Mouse (Mus musculus): Measurements from ENCODE around the gene St7.
A peak's percentile ranks its signal among the peaks of the same experiment; 100 is the strongest.

Gene St7

GRCm38 (mm10) chr6:17828382-17828781, 135.6 kb downstream of the St7 start:
- no peak for DNase-seq

DNA sequence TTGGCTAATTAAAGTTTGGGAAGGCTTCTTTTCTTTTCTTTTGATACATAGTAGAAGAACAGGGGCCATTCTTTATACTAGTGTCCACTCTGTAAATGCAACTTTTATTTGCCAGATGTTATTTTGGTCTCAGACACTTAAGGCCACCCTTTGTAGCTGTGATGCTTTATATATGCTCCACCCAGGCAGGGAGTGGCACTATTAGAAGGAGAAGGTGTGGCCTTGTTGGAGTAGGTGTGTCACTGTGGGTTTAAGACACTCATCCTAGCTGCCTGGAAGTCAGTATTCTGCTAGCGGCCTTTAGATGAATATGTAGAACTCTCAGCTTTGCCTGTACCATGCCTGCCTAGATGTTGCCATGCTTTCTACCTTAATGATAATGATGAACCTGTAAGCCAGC, 137.2 kb downstream of the St7 start:
- DNase-seq = no peak

DNA sequence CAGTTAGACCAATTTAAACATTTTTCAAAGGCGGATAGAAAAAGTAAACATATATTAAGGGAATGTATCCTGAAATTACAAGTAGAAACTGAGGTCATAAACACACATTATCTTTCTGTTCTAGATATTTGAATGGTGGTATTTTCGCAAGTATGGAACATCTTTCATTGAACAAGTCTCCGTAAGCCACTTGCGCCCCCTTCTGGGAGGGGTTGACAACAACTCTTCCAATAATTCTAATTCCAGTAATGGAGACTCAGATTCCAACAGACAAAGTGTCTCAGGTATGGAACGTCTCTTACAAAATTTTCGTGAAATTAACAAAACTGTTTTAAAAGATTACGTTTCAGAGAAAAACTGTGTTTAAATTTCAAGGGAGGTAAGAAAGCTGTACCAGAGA, 141.8 kb downstream of the St7 start:
- peak; percentile 87 to 91 for DNase-seq

DNA sequence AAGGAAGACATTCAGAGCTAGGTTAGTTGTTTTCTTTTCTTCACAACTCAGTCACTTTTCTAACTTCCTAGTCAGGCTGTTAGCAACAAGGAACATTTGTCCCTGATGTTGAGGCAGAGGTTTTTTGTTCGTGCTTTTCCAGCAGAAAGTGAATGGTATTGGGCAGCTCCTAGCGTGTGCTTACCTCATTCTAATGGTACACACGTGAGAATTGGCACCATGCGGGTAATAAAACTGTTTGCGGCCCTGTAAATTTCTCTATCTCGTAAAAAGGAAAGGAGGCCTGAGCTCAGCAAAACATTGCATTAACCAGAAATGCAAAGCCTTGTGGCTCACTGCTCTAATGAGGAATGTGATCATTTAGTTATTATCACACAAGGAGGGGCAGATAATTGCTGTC, 143.0 kb downstream of the St7 start:
- no peak for DNase-seq

- no peak for DNase-seq
Observed at GRCm38 (mm10) chr6:17837676-17838075, 144.9 kb downstream of the St7 start.

- no peak for DNase-seq
Observed at GRCm38 (mm10) chr6:17840431-17840830, 147.7 kb downstream of the St7 start.

- DNase-seq = peak; percentile 66 to 71
Observed at GRCm38 (mm10) chr6:17842759-17843158, 150.0 kb downstream of the St7 start.

- DNase-seq = no peak
Observed at GRCm38 (mm10) chr6:17851316-17851715, 158.6 kb downstream of the St7 start.

DNA sequence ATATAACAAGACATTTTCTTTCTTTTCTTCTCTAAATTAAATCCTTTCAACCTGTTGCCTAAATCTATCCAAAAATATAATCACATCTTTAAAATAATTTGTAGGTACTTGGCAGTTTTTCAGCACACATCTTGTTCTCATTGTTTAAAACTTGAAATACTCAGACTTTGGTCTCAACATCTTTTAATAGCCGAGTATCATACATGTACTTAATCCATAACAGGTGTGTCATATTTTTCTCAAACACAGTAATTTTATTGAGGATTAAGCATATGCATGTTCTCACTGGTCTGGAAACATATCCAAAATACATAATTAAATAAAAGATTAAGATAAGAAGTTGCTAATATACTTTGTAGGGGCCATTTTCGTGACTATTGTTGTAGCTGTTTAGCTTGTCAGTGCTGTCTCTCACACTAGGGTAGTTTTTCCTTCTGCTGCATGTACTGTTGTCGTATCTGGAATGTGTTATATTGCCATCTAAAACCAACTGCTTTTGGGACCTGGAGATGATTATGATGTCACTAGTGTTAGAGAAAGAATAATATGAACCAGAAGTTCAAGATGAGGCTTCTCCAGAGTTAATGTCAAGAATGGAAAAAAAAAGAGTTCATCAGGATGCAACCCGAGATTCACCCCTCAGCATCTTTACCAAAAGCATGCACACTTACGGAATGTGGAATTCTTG, 161.0 kb downstream of the St7 start:
- no peak for DNase-seq

DNA sequence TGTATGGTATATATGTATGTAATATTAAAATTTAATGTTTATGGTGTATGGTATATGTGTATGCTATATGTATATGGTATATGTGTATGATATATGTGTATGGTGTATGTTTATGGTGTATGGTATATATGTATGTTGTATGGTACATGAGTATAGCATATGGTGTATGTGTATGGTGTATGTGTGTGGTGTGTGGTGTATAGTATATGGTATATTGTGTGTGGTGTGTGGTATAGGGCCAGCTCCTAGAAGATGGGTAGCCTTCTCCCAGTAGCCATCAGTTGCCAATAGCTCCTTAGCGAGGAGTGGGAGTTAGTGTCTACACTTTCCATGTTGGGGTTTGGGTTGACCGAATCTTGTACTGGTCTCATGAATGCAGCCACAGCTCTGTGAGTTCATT, 162.9 kb downstream of the St7 start:
- DNase-seq = no peak

GRCm38 (mm10) chr6:17859564-17859963, 166.8 kb downstream of the St7 start:
- DNase-seq = no peak

DNA sequence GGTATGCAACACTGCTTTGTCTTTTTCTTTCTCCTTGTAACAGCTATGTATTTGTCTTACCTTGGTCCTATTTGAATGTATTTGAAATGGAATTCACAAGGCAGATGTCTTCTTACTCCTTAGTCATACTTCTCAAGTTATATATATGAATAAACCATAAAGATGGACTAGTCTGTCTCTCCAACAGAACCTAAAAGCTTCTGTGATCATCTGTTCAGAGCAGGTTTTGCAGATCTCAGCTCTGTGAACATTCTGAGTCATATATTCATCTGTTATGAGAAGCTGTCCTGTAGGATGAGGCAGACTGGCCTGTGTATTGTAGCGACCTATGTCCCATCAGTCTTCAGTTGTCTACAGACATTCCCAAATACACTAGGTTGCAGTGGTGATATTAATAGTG, 167.7 kb downstream of the St7 start:
- DNase-seq = no peak

DNA sequence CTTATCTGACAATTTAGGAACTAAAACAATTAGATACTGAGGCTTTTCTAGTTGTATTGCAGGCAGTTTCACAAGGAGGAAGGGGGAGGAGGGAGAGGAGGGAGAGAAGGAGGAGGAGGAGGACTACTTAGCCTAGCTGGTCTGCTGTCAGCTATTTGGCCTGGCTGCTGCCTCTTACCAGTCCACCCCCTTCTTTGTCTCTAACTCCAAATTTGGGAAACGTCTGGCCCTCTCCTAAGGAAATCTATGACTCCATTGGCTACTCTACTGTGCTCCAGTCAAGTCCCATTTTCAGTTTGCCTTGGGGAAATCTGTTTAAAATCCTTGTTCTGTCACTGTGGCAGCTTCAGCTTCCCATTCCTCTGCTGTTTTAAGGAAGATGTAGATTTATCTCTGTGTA, 175.1 kb downstream of the St7 start:
- no peak for DNase-seq

DNA sequence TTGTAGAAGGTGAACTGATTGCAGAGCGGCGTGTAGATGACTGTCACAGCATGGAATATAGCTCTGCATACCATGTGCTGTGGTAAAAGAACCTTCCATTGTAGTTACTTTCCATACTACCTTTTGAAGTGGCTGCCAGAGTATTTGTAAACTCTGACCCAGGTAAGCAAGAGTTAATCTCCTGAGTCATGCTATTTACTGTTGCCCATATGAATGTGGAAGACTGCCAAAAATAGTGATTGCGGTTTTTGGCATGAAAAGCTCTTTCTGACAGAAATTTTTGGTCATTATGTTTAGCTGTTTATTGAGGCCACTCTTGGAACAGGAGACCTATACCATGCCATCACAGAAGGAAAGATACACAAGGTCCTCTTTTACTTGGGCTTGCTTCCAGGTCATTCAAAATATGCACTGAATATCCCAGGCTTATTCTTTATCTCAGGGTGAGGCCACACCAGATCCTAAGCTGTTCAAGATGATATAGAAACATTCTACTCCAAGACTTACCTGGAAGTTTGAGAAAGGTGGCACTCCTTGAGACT, 179.2 kb downstream of the St7 start:
- DNase-seq = no peak

DNA sequence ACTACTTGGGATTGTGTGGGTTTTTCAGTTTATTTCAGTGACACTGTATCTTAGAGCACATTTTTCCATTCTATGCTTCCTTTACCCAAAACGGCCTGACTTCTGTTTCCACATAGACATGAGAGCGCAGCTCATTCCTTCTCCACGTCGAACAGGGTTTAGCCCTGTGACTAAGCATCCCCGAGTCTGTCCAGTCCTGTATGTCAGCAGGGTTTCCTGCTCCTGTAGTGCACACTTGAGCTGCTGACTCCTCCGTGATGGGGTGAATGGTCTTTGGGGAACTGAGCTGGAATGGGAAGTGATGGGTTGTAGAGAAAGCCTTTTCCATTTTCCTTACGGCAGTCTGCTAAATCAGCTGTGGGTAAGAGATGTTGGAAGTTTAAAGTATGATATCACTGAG, 182.9 kb downstream of the St7 start:
- no peak for DNase-seq

GRCm38 (mm10) chr6:17876023-17876613, 183.4 kb downstream of the St7 start:
- DNase-seq = no peak

GRCm38 (mm10) chr6:17876670-17877179, 184.0 kb downstream of the St7 start:
- no peak for DNase-seq

DNA sequence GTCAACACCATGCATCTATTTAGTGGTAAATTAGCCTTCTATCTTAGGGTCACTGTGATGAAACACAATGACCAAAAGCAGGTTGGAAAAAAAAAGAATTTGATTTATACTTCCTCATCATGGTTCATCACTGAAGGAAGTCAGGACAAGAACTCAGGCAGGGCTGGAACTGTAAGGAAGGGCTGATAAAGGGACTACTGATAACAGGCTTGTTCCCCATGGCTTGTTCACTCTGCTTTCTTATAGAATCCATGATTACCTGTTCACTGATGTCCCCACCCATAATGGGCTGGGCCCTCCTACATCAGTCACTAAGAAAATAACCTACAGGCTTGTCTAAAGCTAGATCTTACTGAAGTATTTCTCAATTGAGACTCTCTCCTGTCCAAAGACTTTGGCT, 190.2 kb downstream of the St7 start:
- DNase-seq = no peak

DNA sequence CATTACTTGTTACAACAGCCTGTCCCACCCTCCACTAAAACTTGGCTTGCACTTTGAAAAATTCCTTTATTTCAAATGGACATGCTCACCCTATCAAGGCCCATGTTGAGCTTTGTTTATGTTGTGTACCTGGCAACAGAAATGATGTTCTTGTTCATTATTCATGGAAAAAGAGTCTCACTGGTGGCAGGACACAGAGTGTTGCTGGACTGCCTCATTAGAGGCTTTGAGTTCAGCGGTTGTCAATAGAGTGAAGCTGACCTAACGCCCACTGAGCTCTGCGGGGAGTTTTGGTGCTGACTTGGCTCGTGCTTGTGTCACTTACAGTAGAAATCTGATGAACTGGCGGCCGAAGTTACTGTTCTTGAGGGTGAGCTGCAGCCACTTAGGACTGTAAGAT, 195.0 kb downstream of the St7 start:
- no peak for DNase-seq

DNA sequence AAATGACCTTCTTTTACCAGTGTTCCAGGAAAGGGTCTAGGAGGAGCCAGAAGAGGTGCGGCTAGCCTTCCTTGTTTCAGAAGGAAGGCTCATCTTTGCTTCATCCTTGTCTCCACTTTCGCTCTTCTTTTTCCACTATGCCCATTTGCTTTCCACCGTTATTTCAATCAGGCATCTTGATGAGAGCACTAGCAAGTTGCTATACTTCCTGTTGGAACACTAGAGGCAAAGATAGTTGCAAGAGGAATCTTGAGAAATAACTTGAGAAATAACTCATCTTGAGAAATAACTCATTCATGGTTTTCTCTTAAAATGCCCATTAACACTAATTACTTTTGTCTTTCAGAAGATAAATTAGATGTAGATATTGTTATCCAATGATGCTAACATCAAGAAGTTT, 202.8 kb downstream of the St7 start:
- no peak for DNase-seq

DNA sequence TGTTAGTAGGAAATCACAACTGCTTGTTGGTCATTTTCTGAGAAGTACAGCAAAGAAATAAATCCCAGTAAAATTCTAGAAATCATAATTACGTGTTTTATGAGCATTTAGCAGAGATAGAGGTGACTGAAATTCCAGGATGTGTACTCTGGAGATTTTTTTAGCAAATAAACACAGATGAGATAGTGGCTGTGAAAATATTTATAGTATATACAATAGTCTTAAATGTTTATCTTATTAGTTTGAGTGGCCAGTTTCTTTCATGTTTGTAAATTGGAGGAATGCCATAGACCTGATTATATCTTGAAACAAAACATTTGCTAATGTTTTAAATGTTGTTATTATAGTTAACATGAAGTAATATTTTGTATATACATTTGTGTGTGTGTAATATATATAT, 205.8 kb downstream of the St7 start:
- DNase-seq = no peak

GRCm38 (mm10) chr6:17903355-17903754, 210.6 kb downstream of the St7 start:
- peak; percentile 39 to 46 for DNase-seq

DNA sequence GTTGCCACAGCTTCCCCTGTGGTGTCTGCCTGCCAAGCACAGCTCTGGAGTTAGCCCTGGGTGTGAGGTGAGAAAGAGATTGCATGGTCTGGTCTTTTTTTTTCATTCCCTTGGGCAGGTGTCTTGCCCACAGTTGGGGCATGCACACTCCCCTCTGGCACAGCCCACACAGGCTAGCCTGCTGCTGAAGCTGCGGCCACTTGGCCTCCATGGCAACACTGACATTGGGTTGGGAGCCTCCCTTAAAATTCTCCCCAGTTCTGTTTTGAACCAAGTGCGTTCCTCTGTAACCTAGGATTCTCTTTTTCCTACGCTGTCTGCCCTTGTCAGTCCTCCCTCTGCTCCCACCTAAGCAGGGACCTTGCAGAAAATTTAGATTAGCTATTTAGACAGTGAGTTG, 213.0 kb downstream of the St7 start:
- no peak for DNase-seq

DNA sequence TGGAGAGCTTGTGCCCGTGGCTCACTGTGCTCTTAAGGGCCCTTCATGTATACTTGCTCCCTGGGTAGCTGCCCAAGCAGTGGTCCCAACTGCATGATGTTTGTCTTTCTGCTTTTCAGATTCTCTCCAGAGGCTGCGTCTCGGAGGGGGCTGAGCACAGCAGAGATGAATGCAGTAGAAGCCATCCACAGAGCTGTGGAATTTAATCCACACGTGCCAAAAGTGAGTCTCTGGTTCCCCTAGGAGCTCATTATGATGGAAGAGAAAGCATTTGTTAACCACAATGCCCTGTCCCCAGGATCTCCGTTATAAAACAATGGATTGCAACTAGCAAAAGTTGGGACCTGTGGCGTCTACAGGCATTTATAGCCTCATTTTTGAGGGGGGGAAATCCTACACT, 213.6 kb downstream of the St7 start:
- DNase-seq = no peak

GRCm38 (mm10) chr6:17912312-17912711, 219.6 kb downstream of the St7 start:
- DNase-seq = no peak
